Mouse (Mus musculus) left cerebral cortex, adult 18-20 months (tissue): ENCODE measurements around the gene 5730522E02Rik. TPM values are rescaled to one million over a fixed set of nuclear protein-coding genes. Genes with fewer than 3 reads are reported as not detected.
A peak's percentile ranks its signal among the peaks of the same experiment; 100 is the strongest.

Experiments used
- DNase-seq, 2 experiments: peaks; one replicate each; pipeline ENCODE4 v3.0.0; 2021 to 2022; ENCODE audit warnings: low spot score in 2 of 2, mixed read lengths in 1 of 2
- total RNA-seq, 2 experiments: library from RNA; stranded (reverse); gene quantifications; 2 replicates each; pipeline ENCODE4 v1.2.3; 2021

5730522E02Rik gene
- total RNA-seq, 2 experiments from 2014 or later = 10.6 to 12.3 TPM

- no peak for DNase-seq
These were observed 361.5 kb downstream of the 5730522E02Rik start for GRCm38 (mm10) chr11:25848824-25849644.

DNA sequence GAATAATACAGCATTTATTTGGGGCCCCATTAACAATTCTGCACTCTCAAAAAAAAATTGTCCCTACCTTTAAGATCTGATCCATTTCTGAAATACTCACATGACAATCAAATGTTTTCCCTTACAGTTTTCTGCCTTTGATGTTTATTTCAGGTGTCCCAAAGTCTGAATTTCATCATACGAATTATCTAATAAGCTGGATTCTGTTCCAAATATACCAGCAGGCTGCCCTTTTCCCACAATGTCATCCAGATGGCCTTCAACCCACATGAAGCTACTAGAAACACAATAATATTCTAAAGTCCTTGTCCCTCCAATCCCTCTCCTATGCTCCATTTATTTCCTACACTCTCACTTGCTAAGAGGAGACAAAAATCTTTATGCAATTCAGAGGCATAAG lies 372.1 kb downstream of the 5730522E02Rik start:
- no peak for DNase-seq

GRCm38 (mm10) chr11:25819789-25820188 lies 390.8 kb downstream of the 5730522E02Rik start:
- no peak for DNase-seq

GRCm38 (mm10) chr11:25813446-25813845 lies 397.1 kb downstream of the 5730522E02Rik start:
- no peak for DNase-seq

- DNase-seq = no peak
These were observed 422.9 kb downstream of the 5730522E02Rik start for GRCm38 (mm10) chr11:25787691-25788090.

DNA sequence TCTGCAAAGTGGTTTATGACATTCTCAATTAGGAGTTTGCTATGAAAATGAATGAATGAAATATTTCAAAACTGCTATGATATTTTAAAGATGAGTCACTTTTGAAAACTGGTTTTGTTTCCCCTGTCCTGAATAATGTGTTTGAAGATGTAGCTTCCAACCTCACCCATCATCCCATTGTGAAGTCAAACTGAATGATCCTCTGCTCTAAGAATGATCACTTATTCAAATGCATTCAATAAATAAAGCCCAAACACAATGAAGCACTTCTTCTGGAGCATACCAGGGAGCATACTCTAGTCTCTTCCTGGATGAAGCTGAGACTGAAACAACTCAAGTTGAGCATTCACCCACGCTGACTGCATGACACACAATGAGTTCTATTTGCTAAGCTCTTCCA lies 438.3 kb downstream of the 5730522E02Rik start:
- DNase-seq = no peak

- no peak for DNase-seq
These were observed 439.5 kb downstream of the 5730522E02Rik start for GRCm38 (mm10) chr11:25770991-25771568.

GRCm38 (mm10) chr11:25767584-25768333 lies 442.8 kb downstream of the 5730522E02Rik start:
- no peak for DNase-seq

DNA sequence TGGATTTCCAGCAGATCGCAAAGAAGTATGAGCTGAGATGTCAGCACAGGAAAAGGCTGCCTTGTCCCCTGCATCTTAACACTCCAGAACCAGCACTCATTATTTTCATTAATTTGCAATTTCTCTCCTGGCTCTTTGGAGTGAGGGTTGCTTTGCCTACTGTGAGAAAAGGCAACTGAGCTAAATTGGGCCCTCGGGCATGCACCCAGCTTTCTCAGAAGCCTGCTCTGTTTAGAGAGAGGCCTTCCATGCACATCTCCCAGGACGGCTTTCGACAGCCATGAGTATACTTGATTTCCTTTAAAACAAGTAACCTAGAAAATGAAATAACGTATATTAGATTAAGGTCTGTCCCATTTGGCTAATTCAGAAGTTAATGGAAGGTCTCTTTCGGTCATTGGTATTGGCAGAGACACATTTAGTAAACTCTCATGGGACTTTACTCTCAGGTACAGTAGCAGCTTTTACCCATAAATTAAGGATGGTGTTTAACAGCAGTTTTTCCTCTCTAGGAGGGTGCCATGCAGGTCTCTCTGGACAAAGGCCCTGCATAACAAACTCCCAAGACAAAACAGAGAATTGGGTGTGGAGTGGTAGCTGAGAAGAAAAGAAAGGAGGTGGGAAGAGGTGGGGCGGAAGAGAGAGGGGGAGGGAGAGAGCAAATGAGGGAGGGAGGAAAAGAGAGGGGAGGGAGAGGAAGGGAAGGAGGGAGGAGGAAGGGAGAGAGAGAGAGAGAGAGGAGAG lies 457.2 kb downstream of the 5730522E02Rik start:
- DNase-seq = no peak

DNA sequence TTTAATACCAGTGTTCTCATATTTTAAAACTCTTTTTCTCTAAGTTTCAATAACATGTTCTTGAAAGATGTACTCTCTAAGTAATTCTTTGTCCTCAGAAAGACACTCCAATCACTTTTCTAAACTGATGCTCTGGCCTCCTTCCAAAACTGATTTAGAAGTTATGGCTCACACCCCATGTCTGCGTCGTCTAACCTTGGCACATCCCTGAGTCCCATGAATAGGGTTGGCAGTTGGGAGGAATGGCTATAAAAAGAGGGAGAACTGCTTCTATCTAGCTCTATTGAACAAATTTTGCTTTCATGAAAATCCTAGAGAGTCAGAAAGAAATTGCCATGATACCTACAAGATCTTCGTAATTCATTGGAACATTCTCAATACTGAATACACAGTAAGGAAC lies 458.1 kb downstream of the 5730522E02Rik start:
- no peak for DNase-seq

GRCm38 (mm10) chr11:25747098-25747862 lies 463.3 kb downstream of the 5730522E02Rik start:
- no peak for DNase-seq

DNA sequence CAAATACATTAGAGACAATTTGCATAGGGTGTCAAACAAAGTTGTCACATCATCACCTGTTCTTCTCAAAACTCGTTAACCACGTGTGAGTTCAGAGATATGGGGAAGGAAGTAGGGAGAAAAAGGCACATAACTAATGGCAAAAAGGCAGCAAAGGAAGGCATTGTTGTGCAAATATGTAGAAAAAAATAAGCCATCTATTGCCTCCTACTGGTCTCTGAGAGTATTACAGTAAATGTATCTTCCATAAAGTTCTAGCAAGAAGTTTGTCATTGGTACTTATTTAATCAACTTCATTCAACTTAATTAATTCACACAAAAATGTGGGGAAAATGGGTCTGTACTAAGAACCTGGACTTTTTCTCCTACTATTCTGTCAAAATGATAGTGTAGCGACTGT lies 466.9 kb downstream of the 5730522E02Rik start:
- no peak for DNase-seq

DNA sequence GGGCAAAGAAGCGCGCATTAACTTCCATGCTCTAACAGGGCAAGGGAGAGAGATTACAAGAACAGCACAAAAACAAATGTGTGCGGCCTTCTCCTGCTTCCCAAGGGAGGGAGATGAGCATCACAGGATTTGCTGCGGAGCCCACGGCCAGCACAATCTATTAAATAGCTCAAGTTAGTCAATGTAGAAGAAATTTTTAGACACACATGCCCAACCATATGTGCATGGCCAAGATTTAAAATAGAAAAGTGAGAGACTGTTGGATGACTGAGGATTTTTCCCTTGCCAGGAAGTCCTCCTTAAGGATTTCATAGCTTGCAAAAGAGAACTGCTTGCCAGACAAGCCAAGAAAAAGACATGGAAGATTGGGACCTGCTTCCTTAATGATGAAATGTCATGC lies 473.3 kb downstream of the 5730522E02Rik start:
- peak; percentile 7 to 41 for DNase-seq

GRCm38 (mm10) chr11:25729476-25729875 lies 481.1 kb downstream of the 5730522E02Rik start:
- no peak for DNase-seq

DNA sequence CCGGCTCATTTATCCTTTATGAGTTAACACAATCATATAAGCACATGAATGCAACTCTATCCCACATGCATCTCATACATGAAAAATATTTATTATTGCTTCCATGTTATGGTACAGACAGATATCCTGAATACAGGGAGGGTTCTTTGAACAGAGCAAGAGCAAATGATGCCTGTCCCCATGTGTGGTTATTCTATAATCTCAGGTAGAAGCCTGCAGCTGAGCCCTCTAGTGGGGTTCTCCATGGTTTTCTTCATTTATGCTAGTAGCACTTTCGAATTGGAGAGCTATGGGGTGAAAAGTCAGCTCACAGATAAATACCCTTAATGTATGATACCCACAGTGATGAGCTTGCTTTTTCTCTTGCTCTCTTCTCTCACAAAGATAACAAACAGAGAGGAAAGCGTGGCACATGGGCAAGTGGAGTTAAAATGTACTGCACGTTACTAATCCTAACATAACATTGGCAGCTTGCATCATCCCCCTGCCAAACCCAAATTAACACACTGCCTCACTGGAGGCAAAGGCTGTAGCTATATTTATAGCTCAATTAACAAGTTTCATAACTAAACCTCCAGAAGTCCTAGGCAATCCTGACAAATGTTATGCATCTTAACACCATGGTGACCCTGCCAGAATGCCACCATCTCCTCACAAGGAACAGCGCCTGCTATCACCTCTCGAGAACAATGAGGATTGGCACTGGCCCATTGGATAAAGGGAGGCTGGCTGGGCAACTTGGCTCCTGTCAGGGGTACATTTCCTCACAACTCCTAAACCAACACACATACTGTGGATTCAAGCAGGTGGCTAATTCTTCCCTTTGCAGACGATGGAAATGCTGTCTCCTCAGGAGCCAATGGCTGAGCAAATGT lies 494.9 kb downstream of the 5730522E02Rik start:
- peak; percentile 19 to 24 for DNase-seq

GRCm38 (mm10) chr11:25710559-25710958 lies 500.0 kb downstream of the 5730522E02Rik start:
- no peak for DNase-seq

DNA sequence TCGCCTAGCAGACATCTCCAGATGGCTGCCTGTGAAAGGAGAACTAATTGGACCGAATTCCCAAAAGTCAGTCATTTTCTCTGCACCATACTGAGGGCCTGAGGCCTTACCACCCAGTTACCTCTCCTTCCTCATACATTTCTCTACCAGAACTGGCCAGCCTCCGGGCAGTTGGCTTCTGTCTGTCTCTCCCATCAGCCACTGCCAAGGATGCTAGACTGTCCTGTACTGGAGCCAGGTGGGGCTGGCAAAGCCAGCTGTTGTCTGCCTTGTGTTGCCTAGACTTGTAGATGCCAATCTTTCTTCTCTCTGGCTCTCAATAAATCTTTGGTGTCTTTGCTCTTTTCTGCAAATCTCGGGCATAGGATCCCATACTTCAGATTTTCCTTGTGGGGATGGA lies 500.7 kb downstream of the 5730522E02Rik start:
- no peak for DNase-seq

GRCm38 (mm10) chr11:25704332-25705168 lies 506.0 kb downstream of the 5730522E02Rik start:
- DNase-seq = no peak

- DNase-seq = no peak
These were observed 507.8 kb downstream of the 5730522E02Rik start for GRCm38 (mm10) chr11:25702791-25703190.
